Mouse (Mus musculus): ENCODE data around the gene Gm16503. TPM values are rescaled to one million over a fixed set of nuclear protein-coding genes. Genes with fewer than 3 reads are reported as not detected.
"Not testable (repeated sequence)": the region's sequence is repeated elsewhere in the genome, so short reads cannot be mapped to it uniquely, and the experiment has no call there.

Gm16503 gene
- polyA plus RNA-seq, 1 experiment: 0.04 TPM

DNA sequence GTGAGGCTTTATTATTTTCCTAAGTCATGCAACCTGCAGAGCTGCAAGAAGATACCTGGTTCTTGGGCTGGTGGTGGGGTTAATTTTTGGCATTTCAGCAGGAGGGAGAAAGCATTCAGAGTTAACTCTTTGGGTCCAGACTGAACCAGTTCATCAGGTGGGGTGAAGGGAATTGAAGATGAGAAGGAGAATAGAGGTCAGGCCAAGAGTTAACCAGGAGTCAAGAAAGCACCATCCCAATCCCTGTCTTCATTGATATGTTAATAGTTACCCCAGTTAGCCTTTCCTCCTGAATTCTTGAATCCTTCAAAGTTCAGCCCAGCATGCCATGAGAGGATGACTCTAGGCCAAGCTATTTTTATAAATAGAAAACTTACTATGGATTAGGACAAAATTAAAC is 18.0 kb downstream of the Gm16503 start:
- H3K4me3 ChIP-seq (replicated peaks; ENCODE audit: extremely low read depth, low read depth, low read length); DNase-seq; H3K4me1 ChIP-seq (ENCODE audit: control insufficient read depth, insufficient read depth, low read length): not testable (repeated sequence)

DNA sequence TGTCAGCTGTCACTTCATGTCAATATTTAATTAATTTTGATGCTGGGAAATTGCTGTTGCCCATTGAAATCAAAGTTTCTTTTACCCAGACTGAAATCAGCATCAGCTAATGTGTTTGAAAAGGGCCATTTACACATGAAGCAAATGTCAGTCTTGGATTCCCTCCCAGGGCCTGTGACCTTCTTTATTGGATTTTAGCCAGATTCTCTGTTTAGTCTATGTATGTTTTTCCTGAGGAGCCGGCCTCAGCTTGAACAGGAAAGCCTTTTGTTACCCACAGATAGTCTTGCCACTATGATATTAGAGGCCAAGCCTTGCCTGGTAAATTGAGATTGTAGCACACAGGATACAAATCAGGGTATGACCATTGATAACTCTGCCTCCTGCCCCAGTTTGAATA is 19.1 kb downstream of the Gm16503 start:
- WGBS: 25% methylated on average over 1 of the region's 1 CpGs
- not testable (repeated sequence) for DNase-seq; H3K4me3 ChIP-seq (replicated peaks; ENCODE audit: extremely low read depth, low read depth, low read length)

DNA sequence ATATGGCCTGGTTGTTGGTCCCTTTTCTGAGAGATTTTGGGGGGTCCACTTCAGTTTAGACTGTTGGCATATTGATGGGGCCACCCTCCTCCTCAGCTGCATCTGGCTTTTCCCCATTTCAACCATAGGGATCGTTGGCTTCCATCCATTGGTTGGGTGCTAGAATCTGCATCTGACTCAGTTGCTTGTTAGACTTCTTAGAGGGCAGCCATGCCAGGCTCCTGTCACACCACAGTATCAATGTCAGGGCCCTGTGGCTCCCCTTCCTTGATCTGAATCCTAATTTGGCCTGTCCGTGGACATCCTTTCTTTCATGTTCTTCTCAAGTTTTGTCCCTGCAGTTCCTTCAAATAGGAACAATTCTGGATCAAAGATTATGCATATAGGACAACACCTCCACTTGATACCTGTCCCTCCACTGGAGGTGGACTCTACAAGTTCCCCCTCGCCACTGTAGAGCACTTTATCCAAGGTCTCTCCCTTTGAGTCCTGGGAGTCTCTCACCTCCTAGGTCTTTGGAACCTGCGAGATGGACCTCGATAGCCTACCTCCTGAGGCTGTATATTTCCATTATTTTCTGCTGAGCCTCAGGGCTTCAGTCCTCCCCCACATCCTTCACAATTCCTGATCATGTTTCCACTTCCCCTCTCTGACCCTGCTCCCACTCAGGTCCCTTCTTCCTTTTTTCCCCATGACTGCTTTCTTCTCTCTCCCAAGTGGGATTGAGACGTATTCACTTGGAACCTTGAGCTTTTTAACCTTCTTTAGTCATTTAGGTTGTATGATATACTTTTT is 25.6 kb downstream of the Gm16503 start:
- no peak for DNase-seq
- WGBS: 67% methylated on average over 6 of the region's 6 CpGs
- H3K4me3 ChIP-seq (replicated peaks; ENCODE audit: extremely low read depth, low read depth, low read length): no peak overlapping the region

More for the DNA sequence above, 19.1 kb downstream of the Gm16503 start:
- not testable (repeated sequence) for H3K4me1 ChIP-seq (ENCODE audit: control insufficient read depth, insufficient read depth, low read length)

DNA sequence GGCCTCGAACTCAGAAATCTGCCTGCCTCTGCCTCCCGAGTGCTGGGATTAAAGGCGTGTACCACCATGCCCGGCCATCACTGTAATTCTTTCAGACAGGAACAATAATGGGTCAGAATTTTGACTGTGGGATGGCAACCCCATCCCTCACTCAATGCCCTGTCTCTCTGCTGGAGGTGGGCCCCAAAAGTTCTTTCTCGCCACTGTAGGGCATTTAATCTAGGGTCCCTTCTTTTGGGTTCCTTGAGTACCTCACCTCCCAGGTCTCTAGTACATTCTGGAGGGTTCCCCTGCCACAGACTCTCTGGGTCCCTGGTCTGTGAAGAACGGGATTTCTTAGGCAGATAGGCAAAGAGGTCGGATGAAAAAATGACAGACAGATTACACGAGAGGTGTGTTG is 31.1 kb downstream of the Gm16503 start:
- 77% methylated on average over 8 of the region's 8 CpGs for WGBS
- DNase-seq; H3K4me3 ChIP-seq (replicated peaks; ENCODE audit: extremely low read depth, low read depth, low read length); H3K4me1 ChIP-seq (ENCODE audit: control insufficient read depth, insufficient read depth, low read length): not testable (repeated sequence)

More for the DNA sequence above, 25.6 kb downstream of the Gm16503 start:
- TF ChIP-seq POLR2A (IDR thresholded peaks at IDR 0.05; ENCODE audit: borderline replicate concordance, extremely low read depth, low read depth, low read length) (no peak), CTCF (IDR thresholded peaks at IDR 0.05; ENCODE audit: insufficient read depth, low read length) (no peak)
- H3K4me1 ChIP-seq (ENCODE audit: control insufficient read depth, insufficient read depth, low read length): no peaks in the 10 kb centered on the region

- H3K4me1 ChIP-seq (ENCODE audit: control insufficient read depth, insufficient read depth, low read length); H3K4me3 ChIP-seq (replicated peaks; ENCODE audit: extremely low read depth, low read depth, low read length); DNase-seq: not testable (repeated sequence)
- 89% methylated on average over 4 of the region's 4 CpGs for whole genome bisulfite sequencing
These were observed 39.4 kb downstream of the Gm16503 start for GRCm38 (mm10) chr4:147579371-147579770.

DNA sequence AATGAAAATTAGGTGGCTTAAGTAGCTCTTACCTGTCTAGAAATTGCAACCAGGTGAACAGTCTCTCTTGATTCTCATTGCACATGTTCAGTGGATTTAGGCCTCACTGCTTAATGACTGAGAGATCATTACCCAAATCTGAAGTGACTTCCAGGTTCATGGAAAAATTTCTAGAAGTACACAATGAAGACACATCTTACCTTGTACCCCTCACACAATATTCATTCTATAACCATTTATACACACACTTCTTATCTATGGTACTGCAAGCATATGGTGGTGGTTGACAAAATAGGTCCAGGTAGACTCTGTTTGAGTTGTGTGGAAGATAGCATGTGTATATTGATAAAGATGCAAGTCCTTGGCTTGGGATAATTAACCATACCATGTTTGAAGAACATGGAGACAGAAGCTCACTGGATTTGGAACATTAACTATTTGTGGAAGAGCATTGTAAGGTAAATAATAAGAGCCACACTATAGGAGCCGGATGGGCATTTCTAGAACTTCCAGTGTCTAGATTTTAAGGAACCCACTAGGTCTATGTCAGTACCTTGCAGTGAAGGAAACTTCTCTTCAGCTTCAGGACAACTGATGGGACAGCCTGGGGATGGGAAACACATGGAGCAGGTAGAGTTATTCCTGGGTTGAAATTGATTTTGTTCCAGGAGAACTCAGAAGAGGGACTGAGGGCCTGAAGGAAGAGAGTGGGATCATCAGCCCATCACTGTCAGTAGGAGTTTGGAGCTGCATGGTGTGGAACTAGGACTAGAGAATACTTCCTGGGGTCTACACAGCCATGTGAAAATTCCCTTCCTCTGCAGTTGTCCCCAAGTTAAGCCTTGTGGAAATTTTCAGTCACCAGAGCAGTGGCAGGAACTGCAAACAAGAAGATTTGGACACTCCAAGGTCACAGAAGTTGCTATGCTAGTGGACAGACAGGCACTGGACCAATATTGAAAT is 46.8 kb downstream of the Gm16503 start:
- TF ChIP-seq POLR2A (IDR thresholded peaks at IDR 0.05; ENCODE audit: borderline replicate concordance, extremely low read depth, low read depth, low read length): no peak
- no peak for TF ChIP-seq CTCF (IDR thresholded peaks at IDR 0.05; ENCODE audit: insufficient read depth, low read length)
- Histone ChIP-seq H3K4me1 (ENCODE audit: control insufficient read depth, insufficient read depth, low read length) (no peaks in the 10 kb centered on the region), H3K4me3 (replicated peaks; ENCODE audit: extremely low read depth, low read depth, low read length) (no peak overlapping the region)
- WGBS: 55% methylated on average over 1 of the region's 1 CpGs
- no peak for DNase-seq

Other genes starting within 250 kb of the Gm16503 start
- not detected in 2 replicates for gene Zfp988, start 234.5 kb upstream of the Gm16503 start, polyA plus RNA-seq (2012; rRNA removed)
- gene Zfp978, start 178.9 kb upstream of the Gm16503 start, polyA plus RNA-seq (2012; rRNA removed): not detected in 2 replicates
- 0.15 and 0.31 TPM in 2 replicates for gene Zfp982, start 47.8 kb upstream of the Gm16503 start, polyA plus RNA-seq (2012; rRNA removed)
- not detected in 2 replicates for gene Zfp985, start 13.1 kb downstream of the Gm16503 start, polyA plus RNA-seq (2012; rRNA removed)
- gene Zfp979, start 102.3 kb downstream of the Gm16503 start, polyA plus RNA-seq (2012; rRNA removed): 0.16 and 0.33 TPM in 2 replicates
- not detected in 2 replicates for gene Zfp534, start 162.3 kb downstream of the Gm16503 start, polyA plus RNA-seq (2012; rRNA removed)